ENCODE assay signal across 8 mouse cellular contexts in the genomic region with DNA sequence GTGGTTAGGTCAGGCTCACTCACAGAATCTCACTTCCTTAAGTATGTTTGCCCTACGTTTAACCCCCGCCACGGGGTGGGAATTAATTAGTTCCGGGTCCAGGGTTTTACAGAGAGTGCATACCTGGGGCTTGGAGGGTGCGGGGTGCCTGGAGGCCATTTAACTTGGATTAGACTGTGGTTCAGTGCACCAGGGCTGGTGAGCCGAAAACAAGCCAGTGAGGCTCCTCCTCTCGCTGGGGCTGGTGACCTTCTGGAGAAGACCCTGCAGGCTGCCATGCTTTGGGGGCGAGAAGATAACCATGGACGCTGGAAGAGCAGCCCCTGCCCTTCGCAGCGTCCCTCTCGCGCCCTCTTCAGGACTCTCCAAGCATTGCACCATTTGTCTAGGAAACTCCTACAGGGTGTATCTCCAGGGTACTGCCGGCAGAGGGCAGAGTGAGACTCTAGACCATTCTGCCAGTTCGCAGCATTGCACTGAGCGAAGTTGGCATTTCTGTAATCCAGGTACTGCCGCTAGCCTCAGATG. TPM values are rescaled to one million over a fixed set of nuclear protein-coding genes. Genes with fewer than 3 reads are reported as not detected.
DNase-seq lines count a peak whose midpoint lies in the region; ATAC-seq and TF ChIP-seq lines count a peak whose summit lies in the region.

No protein-coding gene starts in this region.

- DNase-seq in urinary bladder, postnatal 14 days (ENCODE audit: low spot score), result peak; percentile 47
- DNase-seq in urinary bladder, adult 2 months (ENCODE audit: low spot score), result no peak
- peak; percentile 41 for DNase-seq in c-Kit-positive CD71-negative TER-119-negative erythroid progenitor cells, embryonic 14.5 days (ENCODE audit: low read depth)
- DNase-seq in kidney, adult 2 months, result peak; percentile 71
- peak; percentile 70 to 73 for DNase-seq in left cerebral cortex, postnatal 25 days (ENCODE audit: low spot score in 2 of 2)
- peak; percentile 35 for DNase-seq in naive thymus-derived CD4-positive, alpha-beta T cell, adult 2 months (ENCODE audit: low read depth)
- DNase-seq in thymus, postnatal 36 days, result peak; percentile 40 to 52

- no peaks in the 10 kb centered on the region for H3K4me1 ChIP-seq in forebrain, embryonic 13.5 days
- no peaks in the 10 kb centered on the region for H3K4me1 ChIP-seq in kidney, adult 2 months (ENCODE audit: control insufficient read depth, insufficient read depth, low read length)

- no peak overlapping the region for H3K4me3 ChIP-seq in forebrain, embryonic 13.5 days
- H3K4me3 ChIP-seq in kidney, adult 2 months (ENCODE audit: insufficient read depth, low read depth, low read length), result no peak overlapping the region

- TF ChIP-seq POLR2A in kidney, adult 2 months (IDR thresholded peaks at IDR 0.05; ENCODE audit: low read depth, low read length), result no peak

- no peak overlapping the region for H3K4me2 ChIP-seq in forebrain, embryonic 13.5 days

- H3K27me3 ChIP-seq in forebrain, embryonic 13.5 days, result no peaks in the 10 kb centered on the region
- no peaks in the 10 kb centered on the region for H3K27me3 ChIP-seq in kidney, adult 2 months (replicated peaks; ENCODE audit: control insufficient read depth, insufficient read depth, low read length)

- ATAC-seq in forebrain, embryonic 13.5 days, result peak; percentile 28; the same call in 1 of the 2 replicates

- no peaks in the 10 kb centered on the region for H3K36me3 ChIP-seq in forebrain, embryonic 13.5 days (ENCODE audit: poor library complexity, severe bottlenecking)
- no peaks in the 10 kb centered on the region for H3K36me3 ChIP-seq in kidney, adult 2 months (ENCODE audit: control insufficient read depth, insufficient read depth, low read length)

- no peak overlapping the region for H3K27ac ChIP-seq in forebrain, embryonic 13.5 days
- no peak overlapping the region for H3K27ac ChIP-seq in kidney, adult 2 months (ENCODE audit: insufficient read depth, low read depth, low read length)

- no peak overlapping the region for H3K9ac ChIP-seq in forebrain, embryonic 13.5 days

- 19% methylated on average over 17 of the region's 17 CpGs for whole genome bisulfite sequencing in forebrain, embryonic 13.5 days
- 18% methylated on average over 17 of the region's 17 CpGs for WGBS in kidney, adult 2 months

- intact Hi-C loops in left cerebral cortex, postnatal 25 days (cut with DNase I), result loop anchor here (2.0 kb wide), 1 partner anchor 403 kb away; no protein-coding TSS in a partner anchor

- no peaks in the 10 kb centered on the region for H3K9me3 ChIP-seq in forebrain, embryonic 13.5 days (replicated peaks)

- peak; percentile 78 for TF ChIP-seq CTCF in kidney, adult 2 months (conservative IDR thresholded peaks at IDR 0.05; ENCODE audit: insufficient read depth, insufficient read length, low read depth, low read length)

RNA-seq across cellular contexts. Expression of a gene that starts 28.4 kb away (rescaled TPM):
- 20.9 and 23.1 TPM in 2 replicates for polyA plus RNA-seq in urinary bladder, adult 2 months (2012; rRNA removed)
- polyA plus RNA-seq in forebrain, embryonic 13.5 days (2015; fragmentation: Nextera tagmentation; extraction: Ambion mirVana), result 8.4 and 9.7 TPM in 2 replicates
- 18.9 and 22.6 TPM in 2 replicates for polyA plus RNA-seq in kidney, adult 2 months (2012; rRNA removed)
- 10 to 100 TPM; 98.0 to 99.8 TPM for total RNA-seq in left cerebral cortex, postnatal 25 days (2021)
